Mouse (Mus musculus): Measurements from ENCODE around the gene Slc7a6.
"Not testable (repeated sequence)": the region's sequence is repeated elsewhere in the genome, so short reads cannot be mapped to it uniquely, and the experiment has no call there.

The Slc7a6 gene

GRCm38 (mm10) chr8:106191639-106192038, 23.0 kb downstream of the Slc7a6 start:
- no peak for DNase-seq

GRCm38 (mm10) chr8:106193162-106193561, 24.5 kb downstream of the Slc7a6 start:
- DNase-seq: no peak

GRCm38 (mm10) chr8:106194062-106194461, 25.4 kb downstream of the Slc7a6 start:
- DNase-seq: no peak

- peak; percentile 61 to 68 for DNase-seq
Observed at GRCm38 (mm10) chr8:106198741-106199140, 30.1 kb downstream of the Slc7a6 start.

- DNase-seq: not testable (repeated sequence)
Observed at GRCm38 (mm10) chr8:106199596-106199995, 30.9 kb downstream of the Slc7a6 start.

GRCm38 (mm10) chr8:106210035-106210731, 41.5 kb downstream of the Slc7a6 start:
- peak; percentile 27 to 65 for DNase-seq

- peak; percentile 98 for DNase-seq
Observed at GRCm38 (mm10) chr8:106210821-106211345, 42.2 kb downstream of the Slc7a6 start, which contains the start of the genes Slc7a6os and Prmt7. Gene Slc7a6os, minus strand, starts transcription at chr8:106210935. Gene Prmt7, plus strand, starts transcription at chr8:106210936.

GRCm38 (mm10) chr8:106211421-106211820, 42.8 kb downstream of the Slc7a6 start:
- no peak for DNase-seq

GRCm38 (mm10) chr8:106213959-106214358, 45.3 kb downstream of the Slc7a6 start:
- no peak for DNase-seq

GRCm38 (mm10) chr8:106219620-106220019, 51.0 kb downstream of the Slc7a6 start:
- DNase-seq: no peak

- DNase-seq: peak; percentile 78 to 82
Observed at GRCm38 (mm10) chr8:106226589-106226988, 57.9 kb downstream of the Slc7a6 start.

GRCm38 (mm10) chr8:106231536-106231935, 62.9 kb downstream of the Slc7a6 start:
- DNase-seq: no peak

GRCm38 (mm10) chr8:106232751-106233150, 64.1 kb downstream of the Slc7a6 start:
- DNase-seq: no peak

- DNase-seq: no peak
Observed at GRCm38 (mm10) chr8:106234567-106235261, 66.1 kb downstream of the Slc7a6 start.

GRCm38 (mm10) chr8:106237106-106237505, 68.4 kb downstream of the Slc7a6 start:
- peak; percentile 52 for DNase-seq

Measured in cerebellum, postnatal 10 days (tissue).